In the genomic region with DNA sequence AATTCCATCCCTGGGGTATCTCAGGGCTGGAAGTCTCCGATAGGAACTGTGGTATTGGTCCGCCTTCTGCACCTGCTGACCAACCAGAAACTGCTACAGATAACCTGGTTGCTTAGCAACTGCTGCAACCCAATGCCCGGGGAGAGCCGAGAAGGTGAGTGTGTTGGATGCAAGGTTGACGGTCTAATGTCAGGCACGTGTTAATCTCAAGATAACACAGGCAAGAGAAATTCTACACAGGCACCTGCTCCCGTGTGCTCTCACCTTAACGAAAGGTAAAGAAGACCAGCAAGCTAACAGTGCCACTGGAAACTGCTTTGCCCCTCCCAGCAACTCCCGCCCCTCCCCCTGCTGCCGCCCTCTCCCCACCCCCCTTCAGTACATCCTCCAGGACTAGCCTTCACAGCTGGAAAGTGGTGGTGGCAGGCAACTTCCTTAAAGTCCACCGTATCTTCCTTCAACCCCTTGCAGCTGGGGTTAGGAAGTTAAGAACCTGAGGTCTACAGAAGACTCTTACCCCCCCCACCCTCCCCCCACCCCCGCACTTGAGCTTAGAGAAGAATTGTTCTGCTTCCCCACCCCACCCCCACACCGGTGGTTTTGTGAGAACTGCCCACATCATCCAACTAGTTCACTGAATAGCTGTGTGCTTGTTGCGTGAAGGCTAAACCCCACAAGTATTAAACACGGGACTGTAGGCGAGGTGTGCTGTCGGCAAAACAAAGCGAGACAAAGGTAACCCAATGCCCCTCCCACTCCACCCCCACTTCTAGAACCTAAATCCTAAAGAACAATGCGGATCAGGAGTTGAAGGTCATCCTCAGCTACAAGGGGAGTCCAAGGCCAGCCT, we compare ENCODE assay signal across 8 mouse cellular contexts. TPM values are rescaled to one million over a fixed set of nuclear protein-coding genes. Genes with fewer than 3 reads are reported as not detected.
DNase-seq lines count a peak whose midpoint lies in the region; ATAC-seq and TF ChIP-seq lines count a peak whose summit lies in the region.

No protein-coding gene starts in this region.

- H3K36me3 ChIP-seq in heart, embryonic 11.5 days (ENCODE audit: control insufficient read depth, insufficient read depth, low read length) = no peaks in the 10 kb centered on the region
- H3K36me3 ChIP-seq in heart, adult 2 months (ENCODE audit: control insufficient read depth, insufficient read depth, low read length) = peaks cover 2% of the 10 kb centered on the region; the same call in 1 of the 2 replicates
- H3K36me3 ChIP-seq in forebrain, embryonic 12.5 days (replicated peaks) = no peaks in the 10 kb centered on the region
- no peaks in the 10 kb centered on the region for H3K36me3 ChIP-seq in liver, embryonic 12.5 days

- no peaks in the 10 kb centered on the region for H3K27me3 ChIP-seq in heart, embryonic 11.5 days (ENCODE audit: control insufficient read depth, insufficient read depth, low read length)
- H3K27me3 ChIP-seq in heart, adult 2 months (ENCODE audit: control insufficient read depth, insufficient read depth, low read length) = no peaks in the 10 kb centered on the region
- H3K27me3 ChIP-seq in forebrain, embryonic 12.5 days = no peaks in the 10 kb centered on the region
- H3K27me3 ChIP-seq in liver, embryonic 12.5 days (replicated peaks) = peaks cover 57% of the 10 kb centered on the region

- H3K9me3 ChIP-seq in heart, embryonic 11.5 days (replicated peaks; ENCODE audit: control insufficient read depth, low read length) = no peaks in the 10 kb centered on the region
- H3K9me3 ChIP-seq in forebrain, embryonic 12.5 days = no peaks in the 10 kb centered on the region
- H3K9me3 ChIP-seq in liver, embryonic 12.5 days (replicated peaks) = no peaks in the 10 kb centered on the region

- no peak for DNase-seq in heart, adult 2 months
- DNase-seq in CD4-positive, CD25-positive, alpha-beta regulatory T cell, adult 2 months (ENCODE audit: low read depth, low spot score) = peak; percentile 71
- peak; percentile 52 for DNase-seq in thymus, postnatal 25 days
- DNase-seq in gastrocnemius, postnatal 36 days = no peak
- DNase-seq in heart, postnatal 14 days = no peak

- peak overlapping the region; percentile 48 for H3K4me2 ChIP-seq in heart, embryonic 11.5 days
- peak overlapping the region; percentile 43 for H3K4me2 ChIP-seq in forebrain, embryonic 12.5 days
- H3K4me2 ChIP-seq in liver, embryonic 12.5 days = peak overlapping the region; percentile 12

- 20% methylated on average over 19 of the region's 19 CpGs for WGBS in heart, embryonic 11.5 days (ENCODE audit: insufficient replicate concordance)
- WGBS in heart, adult 2 months = 41% methylated on average over 19 of the region's 19 CpGs
- WGBS in forebrain, embryonic 12.5 days = 15% methylated on average over 19 of the region's 19 CpGs
- 8% methylated on average over 19 of the region's 19 CpGs for WGBS in liver, embryonic 12.5 days (ENCODE audit: insufficient replicate concordance)

- intact Hi-C loops in heart, adult 2 months (cut with DNase I) = no loop called here
- intact Hi-C loops in gastrocnemius, postnatal 36 days (cut with DNase I) = no loop called here
- intact Hi-C loops in heart, postnatal 14 days (cut with DNase I) = no loop called here

- no peak for TF ChIP-seq EP300 in heart, adult 2 months (IDR thresholded peaks at IDR 0.05; ENCODE audit: insufficient read depth, low read depth, low read length)

- 0 out of 2 replicates have a peak, but pooled peaks have one; percentile 37 for ATAC-seq in heart, embryonic 11.5 days (replicated peaks; ENCODE audit: insufficient number of reproducible peaks, low FRiP score, low TSS enrichment)
- peak; percentile 71; the same call in 1 of the 2 replicates for ATAC-seq in forebrain, embryonic 12.5 days (ENCODE audit: low FRiP score)
- ATAC-seq in liver, embryonic 12.5 days = peak; percentile 43

- no peak for TF ChIP-seq POLR2A in heart, adult 2 months (IDR thresholded peaks at IDR 0.05; ENCODE audit: insufficient read depth, low read depth, low read length)

- H3K79me2 ChIP-seq in heart, adult 2 months (replicated peaks; ENCODE audit: control insufficient read depth, insufficient read depth, low read length) = 0 out of 2 replicates have a peak, but pooled peaks cover 2% of the 10 kb centered on the region

- H3K9ac ChIP-seq in heart, embryonic 11.5 days (ENCODE audit: low read depth, low read length) = no peak overlapping the region
- no peak overlapping the region for H3K9ac ChIP-seq in heart, adult 2 months (ENCODE audit: low read depth, low read length)
- H3K9ac ChIP-seq in forebrain, embryonic 12.5 days = no peak overlapping the region
- no peak overlapping the region for H3K9ac ChIP-seq in liver, embryonic 12.5 days

- no peak for TF ChIP-seq CTCF in heart, adult 2 months (IDR thresholded peaks at IDR 0.05)

- peaks cover 31% of the 10 kb centered on the region for H3K4me1 ChIP-seq in heart, embryonic 11.5 days (ENCODE audit: control insufficient read depth, insufficient read depth, low read length)
- H3K4me1 ChIP-seq in heart, adult 2 months (ENCODE audit: control insufficient read depth, insufficient read depth, low read length) = peaks cover 10% of the 10 kb centered on the region
- peaks cover 16% of the 10 kb centered on the region for H3K4me1 ChIP-seq in forebrain, embryonic 12.5 days
- peaks cover 53% of the 10 kb centered on the region for H3K4me1 ChIP-seq in liver, embryonic 12.5 days

- no peak overlapping the region for H3K27ac ChIP-seq in heart, embryonic 11.5 days (ENCODE audit: low read depth, low read length)
- H3K27ac ChIP-seq in heart, adult 2 months = no peak overlapping the region
- no peak overlapping the region for H3K27ac ChIP-seq in forebrain, embryonic 12.5 days
- no peak overlapping the region for H3K27ac ChIP-seq in liver, embryonic 12.5 days

- no peak overlapping the region for H3K4me3 ChIP-seq in heart, embryonic 11.5 days (ENCODE audit: low read depth, low read length)
- no peak overlapping the region for H3K4me3 ChIP-seq in heart, adult 2 months
- no peak overlapping the region; the same call in 1 of the 2 replicates for H3K4me3 ChIP-seq in forebrain, embryonic 12.5 days (replicated peaks)
- H3K4me3 ChIP-seq in liver, embryonic 12.5 days = no peak overlapping the region

RNA-seq across cellular contexts. Expression of a gene that starts 44.1 kb away (rescaled TPM):
- polyA plus RNA-seq in heart, embryonic 11.5 days (2014; fragmentation: Nextera tagmentation; extraction: Ambion mirVana) = 51.1 and 54.2 TPM in 2 replicates
- total RNA-seq in heart, adult 2 months (2021) = 10 to 100 TPM; 28.5 to 28.8 TPM
- polyA plus RNA-seq in heart, adult 2 months (2012; rRNA removed) = 33.4 and 34.1 TPM in 2 replicates
- 74.0 and 75.4 TPM in 2 replicates for polyA plus RNA-seq in forebrain, embryonic 12.5 days (2016; fragmentation: Nextera tagmentation; extraction: Ambion mirVana)
- polyA plus RNA-seq in liver, embryonic 12.5 days (2016; fragmentation: Nextera tagmentation; extraction: Ambion mirVana) = 20.0 and 20.7 TPM in 2 replicates
- 10 to 100 TPM; 26.0 to 26.4 TPM for total RNA-seq in gastrocnemius, postnatal 36 days (2021)
- total RNA-seq in heart, postnatal 14 days (2021) = 10 to 100 TPM; 29.7 to 35.3 TPM

Comparison
In these comparisons a context has a peak if more than half of its experiments do, and no peak if none do; other contexts are left out.
1. DNase-seq: peak in CD4-positive, CD25-positive, alpha-beta regulatory T cell, adult 2 months (single experiment) and thymus, postnatal 25 days (single experiment); none in heart, adult 2 months (0 of 2), gastrocnemius, postnatal 36 days (0 of 2) and heart, postnatal 14 days (0 of 2).
2. Peak in every context shown above with its lines, with median percentiles within 50 percentile points of each other: ATAC-seq and H3K4me2 ChIP-seq.